Mouse (Mus musculus) adrenal gland, adult (tissue): ENCODE measurements around the gene Huwe1.

Experiments used
- DNase-seq, 2 experiments: peaks; one replicate each; pipeline ENCODE4 v3.0.0; 2022 to 2023; ENCODE audit warnings: low spot score in 1 of 2; ENCODE audit not compliant: inconsistent age in 2 of 2

The Huwe1 gene

GRCm38 (mm10) chrX:151950231-151950630 lies 149.6 kb downstream of the Huwe1 start:
- DNase-seq: no peak

GRCm38 (mm10) chrX:151951181-151951580 lies 150.6 kb downstream of the Huwe1 start:
- DNase-seq: peak; percentile 51 to 85
